In genomic region chr16:55969147-55969546, GRCm38 (mm10) we compare ENCODE assay signal across 8 mouse cellular contexts. TPM values are rescaled to one million over a fixed set of nuclear protein-coding genes. Genes with fewer than 3 reads are reported as not detected.
DNase-seq lines count a peak whose midpoint lies in the region; ATAC-seq and TF ChIP-seq lines count a peak whose summit lies in the region.

No protein-coding gene starts in this region.

- no peak overlapping the region for H3K4me3 ChIP-seq in midbrain, embryonic 14.5 days (replicated peaks; ENCODE audit: low read depth, low read length)
- H3K4me3 ChIP-seq in midbrain, embryonic 15.5 days: no peak overlapping the region
- peak overlapping the region; percentile 5; the same call in 1 of the 2 replicates for H3K4me3 ChIP-seq in liver, embryonic 11.5 days (ENCODE audit: low read depth, low read length)
- no peak overlapping the region for H3K4me3 ChIP-seq in stomach, postnatal 0 days (ENCODE audit: low read depth, low read length)

- H3K9me3 ChIP-seq in midbrain, embryonic 14.5 days (ENCODE audit: control insufficient read depth, low read length): no peaks in the 10 kb centered on the region
- H3K9me3 ChIP-seq in midbrain, embryonic 15.5 days: no peaks in the 10 kb centered on the region
- H3K9me3 ChIP-seq in liver, embryonic 11.5 days (ENCODE audit: control insufficient read depth, low read length): no peaks in the 10 kb centered on the region
- H3K9me3 ChIP-seq in stomach, postnatal 0 days (ENCODE audit: control insufficient read depth, low read length): no peaks in the 10 kb centered on the region

- H3K9ac ChIP-seq in midbrain, embryonic 14.5 days (replicated peaks; ENCODE audit: low read length): no peak overlapping the region
- no peak overlapping the region for H3K9ac ChIP-seq in midbrain, embryonic 15.5 days
- H3K9ac ChIP-seq in liver, embryonic 11.5 days (ENCODE audit: low read depth, low read length): no peak overlapping the region
- H3K9ac ChIP-seq in stomach, postnatal 0 days (ENCODE audit: low read length): no peak overlapping the region

- no peak for ATAC-seq in midbrain, embryonic 14.5 days (ENCODE audit: low FRiP score, low TSS enrichment)
- ATAC-seq in midbrain, embryonic 15.5 days (replicated peaks): no peak
- no peak for ATAC-seq in liver, embryonic 11.5 days (replicated peaks; ENCODE audit: low FRiP score)
- no peak for ATAC-seq in stomach, postnatal 0 days (ENCODE audit: low FRiP score, low TSS enrichment)

- TF ChIP-seq CTCF in stomach, postnatal 0 days (IDR thresholded peaks at IDR 0.05; ENCODE audit: low read depth): peak; percentile 72

- no peaks in the 10 kb centered on the region for H3K27me3 ChIP-seq in midbrain, embryonic 14.5 days (ENCODE audit: control insufficient read depth, insufficient read depth, low read length)
- H3K27me3 ChIP-seq in midbrain, embryonic 15.5 days (replicated peaks): no peaks in the 10 kb centered on the region
- no peaks in the 10 kb centered on the region for H3K27me3 ChIP-seq in liver, embryonic 11.5 days (replicated peaks; ENCODE audit: control insufficient read depth, insufficient read depth, low read length)
- H3K27me3 ChIP-seq in stomach, postnatal 0 days (ENCODE audit: control insufficient read depth, insufficient read depth, low read length): no peaks in the 10 kb centered on the region

- no peak overlapping the region for H3K27ac ChIP-seq in midbrain, embryonic 14.5 days (replicated peaks; ENCODE audit: low read depth, low read length)
- H3K27ac ChIP-seq in midbrain, embryonic 15.5 days: no peak overlapping the region
- H3K27ac ChIP-seq in liver, embryonic 11.5 days (ENCODE audit: low read depth, low read length): no peak overlapping the region
- H3K27ac ChIP-seq in stomach, postnatal 0 days (replicated peaks): no peak overlapping the region

- peak; percentile 60 for DNase-seq in embryo, embryonic 10 days (ENCODE audit: low spot score)
- DNase-seq in embryo, embryonic 9.5 days (ENCODE audit: extremely low spot score): no peak
- peak; percentile 68 for DNase-seq in midbrain, embryonic 14.5 days
- DNase-seq in c-Kit-positive CD71-positive TER-119-positive erythroid progenitor cells, embryonic 14.5 days (ENCODE audit: low spot score): peak; percentile 47
- no peak for DNase-seq in liver, embryonic 11.5 days (ENCODE audit: low spot score)
- peak; percentile 62 for DNase-seq in stomach, postnatal 0 days (ENCODE audit: low spot score)
- DNase-seq in ovary, postnatal 14 days (ENCODE audit: low spot score): no peak

- WGBS in midbrain, embryonic 14.5 days: 86% methylated on average over 3 of the region's 3 CpGs
- WGBS in midbrain, embryonic 15.5 days: 82% methylated on average over 3 of the region's 3 CpGs
- WGBS in liver, embryonic 11.5 days: 88% methylated on average over 3 of the region's 3 CpGs
- 50% methylated on average over 3 of the region's 3 CpGs for WGBS in stomach, postnatal 0 days

- peaks cover 11% of the 10 kb centered on the region for H3K4me1 ChIP-seq in midbrain, embryonic 14.5 days (ENCODE audit: control insufficient read depth, insufficient read depth, low read length)
- H3K4me1 ChIP-seq in midbrain, embryonic 15.5 days: peaks cover 35% of the 10 kb centered on the region
- peaks cover 26% of the 10 kb centered on the region for H3K4me1 ChIP-seq in liver, embryonic 11.5 days (replicated peaks; ENCODE audit: control insufficient read depth, insufficient read depth, low read length)
- no peaks in the 10 kb centered on the region for H3K4me1 ChIP-seq in stomach, postnatal 0 days (replicated peaks; ENCODE audit: control insufficient read depth, insufficient read depth)

- no peak for TF ChIP-seq EP300 in stomach, postnatal 0 days (optimal IDR thresholded peaks at IDR 0.05)

- H3K4me2 ChIP-seq in midbrain, embryonic 14.5 days (ENCODE audit: low read length): no peak overlapping the region
- no peak overlapping the region for H3K4me2 ChIP-seq in midbrain, embryonic 15.5 days
- H3K4me2 ChIP-seq in liver, embryonic 11.5 days: peak overlapping the region; percentile 40; the same call in 1 of the 2 replicates
- H3K4me2 ChIP-seq in stomach, postnatal 0 days (replicated peaks; ENCODE audit: low read depth): no peak overlapping the region

- H3K36me3 ChIP-seq in midbrain, embryonic 14.5 days (ENCODE audit: control insufficient read depth, insufficient read depth, low read length): peaks cover 39% of the 10 kb centered on the region
- H3K36me3 ChIP-seq in midbrain, embryonic 15.5 days (replicated peaks): peaks cover 31% of the 10 kb centered on the region
- H3K36me3 ChIP-seq in liver, embryonic 11.5 days (ENCODE audit: control insufficient read depth, insufficient read depth, low read length): peaks cover 29% of the 10 kb centered on the region
- H3K36me3 ChIP-seq in stomach, postnatal 0 days (ENCODE audit: control insufficient read depth, insufficient read depth, low read length): peaks cover 14% of the 10 kb centered on the region

RNA-seq across cellular contexts. Expression of gene Rpl24, which starts 3.1 kb away (rescaled TPM):
- polyA plus RNA-seq in midbrain, embryonic 14.5 days (2014; fragmentation: Nextera tagmentation; extraction: Ambion mirVana): 580 and 653 TPM in 2 replicates
- 415 and 447 TPM in 2 replicates for polyA plus RNA-seq in midbrain, embryonic 15.5 days (2015; fragmentation: Nextera tagmentation; extraction: Ambion mirVana)
- 847 and 912 TPM in 2 replicates for polyA plus RNA-seq in liver, embryonic 11.5 days (2014; fragmentation: Nextera tagmentation; extraction: Ambion mirVana)
- polyA plus RNA-seq in stomach, postnatal 0 days (2015; fragmentation: Nextera tagmentation; extraction: Ambion mirVana): 760 and 770 TPM in 2 replicates

RNA-seq across cellular contexts. Expression of gene Zbtb11, which starts 4.5 kb away (rescaled TPM):
- polyA plus RNA-seq in midbrain, embryonic 14.5 days (2014; fragmentation: Nextera tagmentation; extraction: Ambion mirVana): 20.5 and 24.4 TPM in 2 replicates
- 22.8 and 24.8 TPM in 2 replicates for polyA plus RNA-seq in midbrain, embryonic 15.5 days (2015; fragmentation: Nextera tagmentation; extraction: Ambion mirVana)
- polyA plus RNA-seq in liver, embryonic 11.5 days (2014; fragmentation: Nextera tagmentation; extraction: Ambion mirVana): 21.7 and 23.5 TPM in 2 replicates
- polyA plus RNA-seq in stomach, postnatal 0 days (2015; fragmentation: Nextera tagmentation; extraction: Ambion mirVana): 6.8 and 7.3 TPM in 2 replicates

RNA-seq across cellular contexts. Expression of gene Cep97, which starts 34.5 kb away (rescaled TPM):
- polyA plus RNA-seq in midbrain, embryonic 14.5 days (2014; fragmentation: Nextera tagmentation; extraction: Ambion mirVana): 14.5 and 20.8 TPM in 2 replicates
- polyA plus RNA-seq in midbrain, embryonic 15.5 days (2015; fragmentation: Nextera tagmentation; extraction: Ambion mirVana): 14.3 and 14.5 TPM in 2 replicates
- 8.9 and 9.3 TPM in 2 replicates for polyA plus RNA-seq in liver, embryonic 11.5 days (2014; fragmentation: Nextera tagmentation; extraction: Ambion mirVana)
- 1.9 and 2.6 TPM in 2 replicates for polyA plus RNA-seq in stomach, postnatal 0 days (2015; fragmentation: Nextera tagmentation; extraction: Ambion mirVana)

Comparison
In these comparisons a context has a peak if more than half of its experiments do, and no peak if none do; other contexts are left out.
1. DNase-seq: peak in embryo, embryonic 10 days (single experiment), midbrain, embryonic 14.5 days (single experiment), c-Kit-positive CD71-positive TER-119-positive erythroid progenitor cells, embryonic 14.5 days (single experiment) and stomach, postnatal 0 days (single experiment); none in embryo, embryonic 9.5 days (single experiment), liver, embryonic 11.5 days (single experiment) and ovary, postnatal 14 days (single experiment).